Mouse (Mus musculus) G1E (cell line): ENCODE measurements around the gene Hnf1b. TPM values are rescaled to one million over a fixed set of nuclear protein-coding genes. Genes with fewer than 3 reads are reported as not detected.

Experiments used
- ATAC-seq: 2 replicates; pipeline ENCODE4 v1.8.0; 2016; ENCODE audit warnings: mild to moderate bottlenecking; ENCODE audit not compliant: insufficient number of reproducible peaks, poor library complexity, low FRiP score, severe bottlenecking; ENCODE audit errors: extremely low read depth
- DNase-seq: peaks from one replicate; pipeline ENCODE4 v3.0.0; 2012; ENCODE audit warnings: low spot score
- H3K27me3 ChIP-seq: 2 replicates; pipeline ENCODE4 v1.6.1; 2012; ENCODE audit warnings: mild to moderate bottlenecking, low read length, inconsistent platforms; ENCODE audit not compliant: insufficient read depth
- H3K36me3 ChIP-seq: replicated peaks from 2 replicates; pipeline ENCODE3; 2012; ENCODE audit warnings: mild to moderate bottlenecking, inconsistent platforms
- H3K4me1 ChIP-seq: 2 replicates; pipeline ENCODE4 v1.6.1; 2012; ENCODE audit warnings: low read depth, low read length, inconsistent platforms, mixed read lengths; ENCODE audit not compliant: insufficient read depth
- H3K4me3 ChIP-seq: 2 replicates; pipeline ENCODE4 v1.5.1; 2012; ENCODE audit warnings: low read depth, mild to moderate bottlenecking, inconsistent platforms, low read length, moderate library complexity, mixed read lengths
- H3K9me3 ChIP-seq: replicated peaks from 2 replicates; pipeline ENCODE4 v1.6.1; 2012; ENCODE audit warnings: inconsistent platforms
- CTCF ChIP-seq: IDR thresholded peaks from 2 replicates; pipeline ENCODE4 v1.5.1; 2012; ENCODE audit warnings: low read depth, low read length, inconsistent platforms, mixed read lengths
- GATA1 ChIP-seq: IDR thresholded peaks from 2 replicates; pipeline ENCODE4 v1.6.1; 2012; ENCODE audit warnings: borderline replicate concordance, low read length, inconsistent platforms, mixed read lengths
- GATA2 ChIP-seq: IDR thresholded peaks from 2 replicates; pipeline ENCODE4 v1.6.1; 2012; ENCODE audit warnings: low read depth, low read length, inconsistent platforms, borderline replicate concordance
- POLR2AphosphoS5 ChIP-seq: IDR thresholded peaks from 2 replicates; pipeline ENCODE4 v1.6.1; 2012; ENCODE audit warnings: low read depth, low read length, inconsistent platforms; ENCODE audit not compliant: insufficient replicate concordance
- TAL1 ChIP-seq: conservative IDR thresholded peaks from 2 replicates; pipeline ENCODE4 v1.6.1; 2012; ENCODE audit warnings: low read depth, low read length, inconsistent platforms, mixed read lengths
- polyA plus RNA-seq: library from polyadenylated mRNA; stranded (reverse); fragments of >175 nt; gene quantifications from 2 replicates; pipeline ENCODE4 v1.2.3, GENCODE M21; 2012
- total RNA-seq, 2 experiments: library from RNA; stranded (forward) in 1 of 2; stranded (reverse) in 1 of 2; fragments of 200-1000 nt in 1 of 2; fragments of >200 nt in 1 of 2; fragmentation: Nextera tagmentation in 1 of 2; gene quantifications; 2 replicates each; pipeline ENCODE4 v1.2.3; 2014 to 2017

Gene Hnf1b
- total and polyA plus RNA-seq, 3 experiments, result 0.22 TPM; not detected in 2

- ATAC-seq, result no peak
- no peak for DNase-seq
- Histone ChIP-seq H3K4me1 (peaks cover 4% of the 10 kb centered on the region; the same call in 1 of the 2 replicates), H3K36me3 (no peaks in the 10 kb centered on the region), H3K27me3 (peaks cover 20% of the 10 kb centered on the region), H3K4me3 (no peak overlapping the region), H3K9me3 (no peaks in the 10 kb centered on the region)
- TF ChIP-seq TAL1 (no peak), GATA1 (no peak), POLR2AphosphoS5 (no peak), CTCF (no peak), GATA2 (no peak)
These were observed 58.5 kb downstream of the Hnf1b start for GRCm38 (mm10) chr11:83908376-83908775.

- TF ChIP-seq GATA2 (no peak), CTCF (no peak), TAL1 (no peak), POLR2AphosphoS5 (no peak), GATA1 (no peak)
- H3K27me3 ChIP-seq, result peaks cover 40% of the 10 kb centered on the region
- no peak for DNase-seq
- H3K4me1 ChIP-seq, result peaks cover 4% of the 10 kb centered on the region; the same call in 1 of the 2 replicates
- H3K4me3 ChIP-seq, result no peak overlapping the region
- ATAC-seq, result no peak
- no peaks in the 10 kb centered on the region for H3K36me3 ChIP-seq
- no peaks in the 10 kb centered on the region for H3K9me3 ChIP-seq
These were observed 64.0 kb downstream of the Hnf1b start for GRCm38 (mm10) chr11:83913824-83914311.

- Histone ChIP-seq H3K36me3 (no peaks in the 10 kb centered on the region), H3K9me3 (no peaks in the 10 kb centered on the region), H3K4me1 (peaks cover 4% of the 10 kb centered on the region; the same call in 1 of the 2 replicates), H3K27me3 (peaks cover 47% of the 10 kb centered on the region), H3K4me3 (no peak overlapping the region)
- TF ChIP-seq CTCF, result no peak
- TF ChIP-seq GATA2, result no peak
- TF ChIP-seq TAL1, result no peak
- no peak for DNase-seq
- ATAC-seq, result no peak
These were observed 64.6 kb downstream of the Hnf1b start for GRCm38 (mm10) chr11:83914501-83914900.

GRCm38 (mm10) chr11:83922600-83922999 is 72.7 kb downstream of the Hnf1b start:
- ATAC-seq, result no peak
- DNase-seq, result no peak
- Histone ChIP-seq H3K9me3 (no peaks in the 10 kb centered on the region), H3K36me3 (no peaks in the 10 kb centered on the region), H3K4me1 (no peaks in the 10 kb centered on the region), H3K27me3 (peaks cover 39% of the 10 kb centered on the region), H3K4me3 (no peak overlapping the region)
- TF ChIP-seq GATA1 (no peak), GATA2 (no peak), CTCF (no peak), TAL1 (no peak), POLR2AphosphoS5 (no peak)

GRCm38 (mm10) chr11:83927097-83927496 is 77.2 kb downstream of the Hnf1b start:
- TF ChIP-seq GATA2 (no peak), GATA1 (no peak), CTCF (peak; percentile 56), POLR2AphosphoS5 (no peak), TAL1 (no peak)
- DNase-seq, result no peak
- Histone ChIP-seq H3K27me3 (peaks cover 30% of the 10 kb centered on the region), H3K4me1 (no peaks in the 10 kb centered on the region), H3K9me3 (no peaks in the 10 kb centered on the region), H3K4me3 (no peak overlapping the region), H3K36me3 (no peaks in the 10 kb centered on the region)
- no peak for ATAC-seq

GRCm38 (mm10) chr11:83932506-83933106 is 82.7 kb downstream of the Hnf1b start:
- H3K36me3 ChIP-seq, result no peaks in the 10 kb centered on the region
- H3K4me1 ChIP-seq, result no peaks in the 10 kb centered on the region
- ATAC-seq (no peak), DNase-seq (no peak)
- H3K27me3 ChIP-seq, result peaks cover 28% of the 10 kb centered on the region
- H3K4me3 ChIP-seq, result no peak overlapping the region
- TF ChIP-seq GATA2, result no peak
- TF ChIP-seq CTCF, result no peak
- TF ChIP-seq POLR2AphosphoS5, result no peak
- TF ChIP-seq GATA1, result no peak
- no peak for TF ChIP-seq TAL1
- H3K9me3 ChIP-seq, result no peaks in the 10 kb centered on the region
